Mouse (Mus musculus): ENCODE data around the gene Rhox7a. TPM values are rescaled to one million over a fixed set of nuclear protein-coding genes. Genes with fewer than 3 reads are reported as not detected.

Gene Rhox7a
- polyA plus RNA-seq (2014; fragmentation: Illumina TruSeq; extraction: RNeasy Lipid Tissue Mini Kit (QIAGEN cat#74804); ENCODE audit: low read depth, low replicate concordance), result not detected

GRCm38 (mm10) chrX:37831386-37831785 is at the start of gene Rhox7a:
Gene Rhox7a, plus strand, starts transcription at chrX:37831686.

GRCm38 (mm10) chrX:37826610-37827009 is 4.9 kb upstream of the Rhox7a start, which contains the start of gene Rhox6:
Gene Rhox6, plus strand, starts transcription at chrX:37826910.

DNA sequence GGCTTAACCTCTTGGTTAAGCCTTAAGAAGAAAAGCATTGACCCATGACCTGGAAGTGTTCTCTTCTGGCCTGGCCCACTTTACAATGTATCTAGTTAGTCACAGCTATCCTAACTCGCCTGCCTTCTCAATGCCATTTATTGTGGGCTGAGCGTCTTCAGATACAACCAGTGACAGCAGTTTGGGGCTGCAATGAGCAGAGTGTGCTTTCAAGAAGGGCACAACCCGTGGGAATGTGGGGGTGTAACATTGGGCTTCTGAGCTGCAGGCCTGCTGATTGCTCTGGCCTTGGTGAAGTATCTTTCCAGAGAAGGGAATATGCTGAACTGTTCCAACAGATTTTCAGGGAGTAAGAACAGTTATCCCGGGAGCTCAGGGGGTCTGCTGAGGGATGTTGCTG is 47.4 kb downstream of the Rhox7a start, which contains the start of gene Rhox8:
Rhox8 (minus strand) TSS at position 101 of the 400 bp plus-strand sequence.

Other genes with a start within 250 kb of the Rhox7a start
- gene Rhox4f, start 224.0 kb upstream of the Rhox7a start, polyA plus RNA-seq (2014; fragmentation: Illumina TruSeq; extraction: RNeasy Lipid Tissue Mini Kit (QIAGEN cat#74804); ENCODE audit: low read depth, low replicate concordance), result not detected
- not detected for gene Rhox3g, start 203.1 kb upstream of the Rhox7a start, polyA plus RNA-seq (2014; fragmentation: Illumina TruSeq; extraction: RNeasy Lipid Tissue Mini Kit (QIAGEN cat#74804); ENCODE audit: low read depth, low replicate concordance)
- not detected for gene Rhox2g, start 188.2 kb upstream of the Rhox7a start, polyA plus RNA-seq (2014; fragmentation: Illumina TruSeq; extraction: RNeasy Lipid Tissue Mini Kit (QIAGEN cat#74804); ENCODE audit: low read depth, low replicate concordance)
- gene Rhox4g, start 180.4 kb upstream of the Rhox7a start, polyA plus RNA-seq (2014; fragmentation: Illumina TruSeq; extraction: RNeasy Lipid Tissue Mini Kit (QIAGEN cat#74804); ENCODE audit: low read depth, low replicate concordance), result not detected
- gene Rhox3h, start 162.9 kb upstream of the Rhox7a start, polyA plus RNA-seq (2014; fragmentation: Illumina TruSeq; extraction: RNeasy Lipid Tissue Mini Kit (QIAGEN cat#74804); ENCODE audit: low read depth, low replicate concordance), result not detected
- gene Rhox2h, start 158.4 kb upstream of the Rhox7a start, polyA plus RNA-seq (2014; fragmentation: Illumina TruSeq; extraction: RNeasy Lipid Tissue Mini Kit (QIAGEN cat#74804); ENCODE audit: low read depth, low replicate concordance), result not detected
- not detected for gene Rhox5, start 26.8 kb upstream of the Rhox7a start, polyA plus RNA-seq (2014; fragmentation: Illumina TruSeq; extraction: RNeasy Lipid Tissue Mini Kit (QIAGEN cat#74804); ENCODE audit: low read depth, low replicate concordance)
- gene Rhox6, start 4.8 kb upstream of the Rhox7a start, polyA plus RNA-seq (2014; fragmentation: Illumina TruSeq; extraction: RNeasy Lipid Tissue Mini Kit (QIAGEN cat#74804); ENCODE audit: low read depth, low replicate concordance), result not detected
- not detected for gene Rhox8, start 47.3 kb downstream of the Rhox7a start, polyA plus RNA-seq (2014; fragmentation: Illumina TruSeq; extraction: RNeasy Lipid Tissue Mini Kit (QIAGEN cat#74804); ENCODE audit: low read depth, low replicate concordance)
- not detected for gene Rhox7b, start 65.5 kb downstream of the Rhox7a start, polyA plus RNA-seq (2014; fragmentation: Illumina TruSeq; extraction: RNeasy Lipid Tissue Mini Kit (QIAGEN cat#74804); ENCODE audit: low read depth, low replicate concordance)
- not detected for gene Rhox9, start 70.1 kb downstream of the Rhox7a start, polyA plus RNA-seq (2014; fragmentation: Illumina TruSeq; extraction: RNeasy Lipid Tissue Mini Kit (QIAGEN cat#74804); ENCODE audit: low read depth, low replicate concordance)
- not detected for gene Btg1-ps1, start 187.1 kb downstream of the Rhox7a start, polyA plus RNA-seq (2014; fragmentation: Illumina TruSeq; extraction: RNeasy Lipid Tissue Mini Kit (QIAGEN cat#74804); ENCODE audit: low read depth, low replicate concordance)
- gene Btg1-ps2, start 211.4 kb downstream of the Rhox7a start, polyA plus RNA-seq (2014; fragmentation: Illumina TruSeq; extraction: RNeasy Lipid Tissue Mini Kit (QIAGEN cat#74804); ENCODE audit: low read depth, low replicate concordance), result not detected
- gene Rhox10, start 234.8 kb downstream of the Rhox7a start, polyA plus RNA-seq (2014; fragmentation: Illumina TruSeq; extraction: RNeasy Lipid Tissue Mini Kit (QIAGEN cat#74804); ENCODE audit: low read depth, low replicate concordance), result not detected